7 mouse cellular contexts compared by ENCODE assay signal in genomic region chr11:55418704-55419061, GRCm38 (mm10). TPM values are rescaled to one million over a fixed set of nuclear protein-coding genes. Genes with fewer than 3 reads are reported as not detected.
DNase-seq lines count a peak whose midpoint lies in the region; ATAC-seq lines count a peak whose summit lies in the region.

No protein-coding gene starts in this region.

- H3K9ac ChIP-seq in lung, embryonic 16.5 days (ENCODE audit: low read length) = peak overlapping the region; percentile 80
- H3K9ac ChIP-seq in forebrain, embryonic 16.5 days (replicated peaks; ENCODE audit: low read depth, low read length) = 0 out of 2 replicates have a peak overlapping the region, but pooled peaks have one; percentile 17
- peak overlapping the region; percentile 91 for H3K9ac ChIP-seq in limb, embryonic 13.5 days
- H3K9ac ChIP-seq in stomach, embryonic 14.5 days (replicated peaks; ENCODE audit: low read depth, low read length) = peak overlapping the region; percentile 86

- 9% methylated on average over 3 of the region's 3 CpGs for WGBS in lung, embryonic 16.5 days
- whole genome bisulfite sequencing in forebrain, embryonic 16.5 days = 9% methylated on average over 3 of the region's 3 CpGs
- WGBS in limb, embryonic 13.5 days = 8% methylated on average over 3 of the region's 3 CpGs
- WGBS in stomach, embryonic 14.5 days = 6% methylated on average over 3 of the region's 3 CpGs

- H3K4me1 ChIP-seq in lung, embryonic 16.5 days (replicated peaks; ENCODE audit: control insufficient read depth, insufficient read depth, low read length) = peaks cover 50% of the 10 kb centered on the region
- H3K4me1 ChIP-seq in forebrain, embryonic 16.5 days (replicated peaks; ENCODE audit: control insufficient read depth, insufficient read depth, low read length) = peaks cover 28% of the 10 kb centered on the region
- H3K4me1 ChIP-seq in limb, embryonic 13.5 days = peaks cover 56% of the 10 kb centered on the region
- H3K4me1 ChIP-seq in stomach, embryonic 14.5 days (ENCODE audit: control insufficient read depth, insufficient read depth, low read length) = peaks cover 47% of the 10 kb centered on the region

- H3K27me3 ChIP-seq in lung, embryonic 16.5 days (ENCODE audit: control insufficient read depth, insufficient read depth, low read depth, low read length) = no peaks in the 10 kb centered on the region
- H3K27me3 ChIP-seq in forebrain, embryonic 16.5 days (replicated peaks; ENCODE audit: control insufficient read depth, insufficient read depth, low read length) = no peaks in the 10 kb centered on the region
- H3K27me3 ChIP-seq in limb, embryonic 13.5 days = no peaks in the 10 kb centered on the region
- no peaks in the 10 kb centered on the region for H3K27me3 ChIP-seq in stomach, embryonic 14.5 days (ENCODE audit: control insufficient read depth, insufficient read depth, low read length)

- no peaks in the 10 kb centered on the region for H3K9me3 ChIP-seq in lung, embryonic 16.5 days (ENCODE audit: control insufficient read depth, low read length)
- H3K9me3 ChIP-seq in forebrain, embryonic 16.5 days (ENCODE audit: control insufficient read depth, low read length) = no peaks in the 10 kb centered on the region
- H3K9me3 ChIP-seq in limb, embryonic 13.5 days = no peaks in the 10 kb centered on the region
- H3K9me3 ChIP-seq in stomach, embryonic 14.5 days (ENCODE audit: control insufficient read depth, low read depth, low read length) = no peaks in the 10 kb centered on the region

- H3K27ac ChIP-seq in lung, embryonic 16.5 days (ENCODE audit: low read length) = peak overlapping the region; percentile 98
- H3K27ac ChIP-seq in forebrain, embryonic 16.5 days (ENCODE audit: low read length) = no peak overlapping the region
- peak overlapping the region; percentile 97 for H3K27ac ChIP-seq in limb, embryonic 13.5 days
- peak overlapping the region; percentile 99 for H3K27ac ChIP-seq in stomach, embryonic 14.5 days (ENCODE audit: low read length)

- no peak for DNase-seq in lung, adult 18-20 months
- DNase-seq in layer of hippocampus, postnatal 36 days = no peak
- no peak for DNase-seq in adrenal gland, postnatal 25 days

- peak overlapping the region; percentile 70 for H3K4me2 ChIP-seq in lung, embryonic 16.5 days (ENCODE audit: low read depth, low read length)
- peak overlapping the region; percentile 43 for H3K4me2 ChIP-seq in forebrain, embryonic 16.5 days (ENCODE audit: low read length)
- H3K4me2 ChIP-seq in limb, embryonic 13.5 days (replicated peaks) = peak overlapping the region; percentile 88
- peak overlapping the region; percentile 63 for H3K4me2 ChIP-seq in stomach, embryonic 14.5 days (replicated peaks; ENCODE audit: low read depth, low read length)

- peak overlapping the region; percentile 74 for H3K4me3 ChIP-seq in lung, embryonic 16.5 days (ENCODE audit: low read length)
- H3K4me3 ChIP-seq in forebrain, embryonic 16.5 days (replicated peaks; ENCODE audit: low read length) = peak overlapping the region; percentile 22
- H3K4me3 ChIP-seq in limb, embryonic 13.5 days = peak overlapping the region; percentile 72
- H3K4me3 ChIP-seq in stomach, embryonic 14.5 days (ENCODE audit: low read depth, low read length) = peak overlapping the region; percentile 71

- ATAC-seq in lung, embryonic 16.5 days (ENCODE audit: low read depth) = no peak
- no peak for ATAC-seq in forebrain, embryonic 16.5 days
- no peak for ATAC-seq in limb, embryonic 13.5 days (ENCODE audit: low FRiP score, low read depth)
- ATAC-seq in stomach, embryonic 14.5 days (ENCODE audit: insufficient number of reproducible peaks, insufficient read depth, low FRiP score, low read depth) = no peak

- H3K36me3 ChIP-seq in lung, embryonic 16.5 days (ENCODE audit: control insufficient read depth, insufficient read depth, low read length) = no peaks in the 10 kb centered on the region
- H3K36me3 ChIP-seq in forebrain, embryonic 16.5 days (ENCODE audit: control insufficient read depth, insufficient read depth) = no peaks in the 10 kb centered on the region
- H3K36me3 ChIP-seq in limb, embryonic 13.5 days = peaks cover 12% of the 10 kb centered on the region
- H3K36me3 ChIP-seq in stomach, embryonic 14.5 days (ENCODE audit: control insufficient read depth, insufficient read depth, low read length) = no peaks in the 10 kb centered on the region

RNA-seq across cellular contexts. Expression of gene Sparc, which starts 4.3 kb away (rescaled TPM):
- 2,256 and 2,274 TPM in 2 replicates for polyA plus RNA-seq in lung, embryonic 16.5 days (2015; fragmentation: Nextera tagmentation; extraction: Ambion mirVana)
- polyA plus RNA-seq in forebrain, embryonic 16.5 days (2015; fragmentation: Nextera tagmentation; extraction: Ambion mirVana) = 316 and 452 TPM in 2 replicates
- 1,317 and 1,385 TPM in 2 replicates for polyA plus RNA-seq in limb, embryonic 13.5 days (2015; fragmentation: Nextera tagmentation; extraction: Ambion mirVana)
- 1,638 and 1,722 TPM in 2 replicates for polyA plus RNA-seq in stomach, embryonic 14.5 days (2014; fragmentation: Nextera tagmentation; extraction: Ambion mirVana)
- 100 to 1,000 TPM; 312 to 317 TPM for total RNA-seq in layer of hippocampus, postnatal 36 days (2021)
- total RNA-seq in adrenal gland, postnatal 25 days (2021) = 3,454 and 3,884 TPM in 2 replicates

RNA-seq across cellular contexts. Expression of gene Atox1, which starts 42.4 kb away (rescaled TPM):
- 581 and 600 TPM in 2 replicates for polyA plus RNA-seq in lung, embryonic 16.5 days (2015; fragmentation: Nextera tagmentation; extraction: Ambion mirVana)
- polyA plus RNA-seq in forebrain, embryonic 16.5 days (2015; fragmentation: Nextera tagmentation; extraction: Ambion mirVana) = 218 and 221 TPM in 2 replicates
- 318 and 325 TPM in 2 replicates for polyA plus RNA-seq in limb, embryonic 13.5 days (2015; fragmentation: Nextera tagmentation; extraction: Ambion mirVana)
- polyA plus RNA-seq in stomach, embryonic 14.5 days (2014; fragmentation: Nextera tagmentation; extraction: Ambion mirVana) = 463 and 507 TPM in 2 replicates
- total RNA-seq in layer of hippocampus, postnatal 36 days (2021) = 10 to 100 TPM; 83.8 to 93.7 TPM
- 310 and 356 TPM in 2 replicates for total RNA-seq in adrenal gland, postnatal 25 days (2021)

RNA-seq across cellular contexts. Expression of gene G3bp1, which starts 50.8 kb away (rescaled TPM):
- 141 and 152 TPM in 2 replicates for polyA plus RNA-seq in lung, embryonic 16.5 days (2015; fragmentation: Nextera tagmentation; extraction: Ambion mirVana)
- 144 and 158 TPM in 2 replicates for polyA plus RNA-seq in forebrain, embryonic 16.5 days (2015; fragmentation: Nextera tagmentation; extraction: Ambion mirVana)
- 209 and 211 TPM in 2 replicates for polyA plus RNA-seq in limb, embryonic 13.5 days (2015; fragmentation: Nextera tagmentation; extraction: Ambion mirVana)
- 162 and 177 TPM in 2 replicates for polyA plus RNA-seq in stomach, embryonic 14.5 days (2014; fragmentation: Nextera tagmentation; extraction: Ambion mirVana)
- total RNA-seq in layer of hippocampus, postnatal 36 days (2021) = 10 to 100 TPM; 34.1 to 36.8 TPM
- total RNA-seq in adrenal gland, postnatal 25 days (2021) = 57.6 and 63.6 TPM in 2 replicates

Comparison
In these comparisons a context has a peak if more than half of its experiments do, and no peak if none do; other contexts are left out.
1. H3K4me3 ChIP-seq: peak in every context shown above with its lines; median percentile 74 in lung, embryonic 16.5 days; 72 in limb, embryonic 13.5 days; 71 in stomach, embryonic 14.5 days; 22 in forebrain, embryonic 16.5 days.
2. H3K9ac ChIP-seq: peak in every context shown above with its lines; median percentile 91 in limb, embryonic 13.5 days; 86 in stomach, embryonic 14.5 days; 80 in lung, embryonic 16.5 days; 17 in forebrain, embryonic 16.5 days.